Mouse (Mus musculus) C3H10T1/2 (cell line): Measurements from ENCODE around the gene Patz1. TPM values are rescaled to one million over a fixed set of nuclear protein-coding genes. Genes with fewer than 3 reads are reported as not detected.

ENCODE experiments used
- polyA plus RNA-seq, 2 experiments: library from polyadenylated mRNA; unstranded; fragments of >200 nt; fragmentation: generic; extraction: Trizol; gene quantifications; one replicate each; pipeline ENCODE4 v1.2.1; 2012; ENCODE audit warnings: missing spikeins in 2 of 2

The Patz1 gene
- 10 to 100 TPM; 17.9 to 32.5 TPM for polyA plus RNA-seq

GRCm38 (mm10) chr11:3288521-3289301 is at the start of gene Patz1:
Gene Patz1, plus strand, starts transcription at chr11:3288874.

GRCm38 (mm10) chr11:3266079-3266685 is 22.5 kb upstream of the Patz1 start, which contains the start of gene Drg1:
Gene Drg1, minus strand, starts transcription at chr11:3266415.

GRCm38 (mm10) chr11:3329891-3330451 is 41.3 kb downstream of the Patz1 start, which contains the start of gene Pik3ip1:
Gene Pik3ip1, plus strand, starts transcription at chr11:3330401.

Other genes with a start within 250 kb of the Patz1 start
- gene Sfi1, start 95.4 kb upstream of the Patz1 start, polyA plus RNA-seq: 10 to 100 TPM in 1 of 2 experiments, 1 to 10 TPM in 1; 2.3 to 16.7 TPM
- 10 to 100 TPM in 1 of 2 experiments, 1 to 10 TPM in 1; 7.4 to 24.4 TPM for gene Eif4enif1, start 86.5 kb upstream of the Patz1 start, polyA plus RNA-seq
- gene Drg1, start 22.5 kb upstream of the Patz1 start, polyA plus RNA-seq: 10 to 100 TPM; 96.1 to 96.5 TPM
- gene Pik3ip1, start 41.5 kb downstream of the Patz1 start, polyA plus RNA-seq: 10 to 100 TPM in 1 of 2 experiments, 1 to 10 TPM in 1; 1.2 to 46.5 TPM
- gene Limk2, start 120.3 kb downstream of the Patz1 start, polyA plus RNA-seq: 10 to 100 TPM; 13.9 to 23.4 TPM
- 10 to 100 TPM in 1 of 2 experiments, 1 to 10 TPM in 1; 7.4 to 22.7 TPM for gene Rnf185, start 163.5 kb downstream of the Patz1 start, polyA plus RNA-seq
- under 1 TPM; 0.02 to 0.28 TPM for gene Pla2g3, start 199.4 kb downstream of the Patz1 start, polyA plus RNA-seq
- under 1 TPM; 0.02 to 0.28 TPM for gene Inpp5j, start 215.9 kb downstream of the Patz1 start, polyA plus RNA-seq
- gene Selenom, start 225.8 kb downstream of the Patz1 start, polyA plus RNA-seq: 100 to 1,000 TPM; 155 to 559 TPM